Mouse (Mus musculus) G1E (cell line): Measurements from ENCODE around the gene Nr2f1.

Experiments used
- CTCF ChIP-seq: IDR thresholded peaks from 2 replicates; pipeline ENCODE4 v1.5.1; 2012; ENCODE audit warnings: low read depth, low read length, inconsistent platforms, mixed read lengths
- GATA1 ChIP-seq: IDR thresholded peaks from 2 replicates; pipeline ENCODE4 v1.6.1; 2012; ENCODE audit warnings: borderline replicate concordance, low read length, inconsistent platforms, mixed read lengths
- TAL1 ChIP-seq: conservative IDR thresholded peaks from 2 replicates; pipeline ENCODE4 v1.6.1; 2012; ENCODE audit warnings: low read depth, low read length, inconsistent platforms, mixed read lengths

DNA sequence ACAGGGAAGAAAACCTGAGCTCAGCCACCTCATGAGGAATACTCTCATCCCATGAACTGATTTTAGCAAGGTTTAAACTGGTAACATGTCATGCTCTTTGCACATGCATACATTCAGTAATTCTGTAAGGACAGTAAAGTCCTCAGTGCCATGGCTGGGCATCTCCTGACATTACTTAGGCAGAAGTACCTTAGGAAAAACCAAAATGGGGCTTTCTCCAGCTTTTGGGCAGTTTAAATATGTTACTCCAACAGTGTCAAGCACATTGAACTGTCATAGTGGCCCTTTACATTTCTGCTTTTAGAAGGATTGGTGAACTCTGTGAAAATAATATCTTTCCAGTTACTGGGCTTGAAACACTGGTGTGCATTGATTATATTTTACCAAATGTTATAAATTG lies 34.6 kb downstream of the Nr2f1 start:
- TF ChIP-seq CTCF = no peak
- TF ChIP-seq GATA1 = no peak
- TF ChIP-seq TAL1 = no peak
